Mouse (Mus musculus) thymus, postnatal 36 days (tissue): ENCODE measurements around the gene Col4a3.

ENCODE experiments used
- DNase-seq, 2 experiments: peaks; one replicate each; pipeline ENCODE4 v3.0.0; 2022; ENCODE audit warnings: mixed read lengths in 2 of 2

The Col4a3 gene

DNA sequence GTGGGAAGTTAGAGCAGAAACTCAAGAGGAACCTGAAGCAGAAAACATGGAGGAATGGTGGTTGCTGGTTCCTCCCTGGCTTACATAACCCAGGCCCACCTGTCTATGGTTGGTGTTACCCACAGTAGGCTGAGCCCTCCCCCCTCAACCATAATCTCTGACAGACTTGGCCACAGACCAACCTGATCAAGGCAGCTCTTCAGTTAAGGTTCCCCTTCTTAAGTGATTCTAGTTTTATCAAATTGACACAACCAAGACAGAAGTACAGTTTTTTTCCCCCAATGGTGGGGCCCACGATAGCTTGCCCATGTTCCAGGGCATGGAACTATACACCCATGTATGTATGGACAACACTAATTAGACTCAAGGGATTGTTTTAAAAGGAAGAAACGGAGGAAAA is 100.1 kb downstream of the Col4a3 start:
- no peak for DNase-seq

DNA sequence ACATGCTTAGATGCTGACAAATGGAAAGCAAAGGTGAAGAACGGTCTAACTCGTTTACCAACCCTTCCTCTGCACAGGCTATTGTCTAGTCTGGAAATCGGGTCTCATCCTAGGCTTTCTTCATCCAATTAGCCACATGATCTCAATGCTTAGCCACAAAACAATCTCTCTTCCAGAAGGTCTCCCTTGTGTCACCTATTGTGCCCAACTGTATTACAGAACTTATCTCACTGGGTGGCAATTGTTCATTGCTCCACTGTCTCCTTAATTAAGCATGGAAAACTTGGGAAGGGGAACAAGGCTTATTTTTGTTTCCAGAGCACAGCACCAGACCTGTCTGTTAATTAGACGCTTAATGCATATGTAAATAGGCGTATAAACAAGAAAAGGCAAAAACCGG is 101.2 kb downstream of the Col4a3 start:
- no peak for DNase-seq

DNA sequence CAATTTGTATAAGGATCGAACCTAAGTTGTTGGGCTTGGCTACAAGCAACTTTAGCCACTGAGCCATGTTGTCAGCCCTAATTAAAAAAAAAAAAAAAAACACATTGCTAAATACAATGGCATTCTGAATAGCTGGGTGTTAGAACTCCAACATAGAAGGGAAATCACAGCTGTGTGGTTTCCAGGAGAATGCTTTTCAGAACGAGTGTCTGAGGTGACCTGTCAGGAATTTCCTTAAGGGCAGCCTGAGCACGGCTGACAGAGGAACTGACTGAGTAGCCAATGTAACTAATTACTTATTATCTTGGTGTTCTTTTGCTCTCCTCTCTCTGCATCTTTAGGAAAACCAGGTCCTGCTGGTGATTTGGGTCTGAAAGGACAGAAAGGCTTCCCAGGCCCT is 109.2 kb downstream of the Col4a3 start:
- DNase-seq: no peak

DNA sequence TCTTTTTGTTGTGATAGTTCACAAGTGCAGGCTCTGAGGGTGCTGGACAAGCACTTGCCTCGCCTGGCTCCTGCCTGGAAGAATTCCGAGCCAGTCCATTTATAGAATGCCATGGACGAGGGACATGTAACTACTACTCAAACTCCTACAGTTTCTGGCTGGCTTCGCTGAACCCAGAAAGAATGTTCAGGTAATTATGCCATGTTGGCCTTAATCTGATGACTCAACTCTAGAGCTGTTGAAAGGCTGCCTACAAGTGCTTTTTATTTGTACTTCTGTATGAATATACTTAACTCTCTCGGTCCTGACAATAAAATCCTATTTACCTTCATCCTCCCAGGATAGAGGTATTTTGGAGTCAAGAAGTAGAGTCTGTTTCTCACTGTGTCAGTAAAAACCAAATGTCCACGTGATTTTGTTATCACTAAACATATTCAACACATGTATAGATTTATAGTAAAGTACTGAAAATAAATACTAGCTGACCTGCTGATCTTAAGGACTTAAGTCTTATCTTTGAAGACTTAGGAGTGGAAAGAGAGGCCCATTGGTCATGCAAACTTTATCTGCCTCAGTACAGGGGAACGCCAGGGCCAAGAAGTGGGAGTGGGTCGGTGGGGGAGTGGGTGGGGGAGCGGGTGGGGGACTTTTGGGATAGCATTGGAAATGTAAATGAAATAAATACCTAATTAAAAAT is 131.2 kb downstream of the Col4a3 start:
- DNase-seq: no peak

DNA sequence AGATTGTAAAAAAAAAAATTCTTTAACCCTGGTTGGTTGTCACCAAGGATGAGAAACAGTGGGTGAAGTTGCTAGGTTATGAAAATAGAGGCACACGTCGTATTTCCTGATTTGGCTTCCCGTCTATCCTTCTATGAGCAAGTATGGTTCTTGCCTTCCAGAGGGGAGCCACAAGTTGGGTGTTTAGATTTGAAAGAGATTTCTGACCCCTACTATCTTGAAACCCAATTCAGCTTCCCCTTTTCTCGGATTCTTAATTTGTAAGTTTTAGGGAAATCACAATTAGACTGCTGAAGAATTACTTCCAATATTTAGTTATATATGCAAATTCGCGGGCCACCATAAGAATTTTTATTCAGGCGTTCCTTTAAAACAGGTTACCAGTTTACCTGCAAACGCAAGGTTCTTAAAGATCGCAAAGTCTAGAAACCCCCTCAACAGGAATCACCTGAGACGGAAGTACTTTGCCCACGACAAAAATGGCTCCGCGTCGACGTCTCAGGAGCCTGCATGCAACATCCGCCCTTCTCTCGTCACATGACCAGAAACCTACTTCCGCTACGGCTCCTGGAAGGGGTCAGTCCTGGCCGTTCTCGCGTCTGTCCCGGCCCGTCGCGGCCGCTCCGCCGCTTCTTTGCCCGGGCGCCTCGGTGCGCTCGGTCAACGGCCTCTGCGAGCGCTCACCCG is 137.8 kb downstream of the Col4a3 start, which contains the start of gene Mff:
Gene Mff (plus strand): TSS at position 552 of the 687 bp plus-strand sequence.
- peak; percentile 91 for DNase-seq

DNA sequence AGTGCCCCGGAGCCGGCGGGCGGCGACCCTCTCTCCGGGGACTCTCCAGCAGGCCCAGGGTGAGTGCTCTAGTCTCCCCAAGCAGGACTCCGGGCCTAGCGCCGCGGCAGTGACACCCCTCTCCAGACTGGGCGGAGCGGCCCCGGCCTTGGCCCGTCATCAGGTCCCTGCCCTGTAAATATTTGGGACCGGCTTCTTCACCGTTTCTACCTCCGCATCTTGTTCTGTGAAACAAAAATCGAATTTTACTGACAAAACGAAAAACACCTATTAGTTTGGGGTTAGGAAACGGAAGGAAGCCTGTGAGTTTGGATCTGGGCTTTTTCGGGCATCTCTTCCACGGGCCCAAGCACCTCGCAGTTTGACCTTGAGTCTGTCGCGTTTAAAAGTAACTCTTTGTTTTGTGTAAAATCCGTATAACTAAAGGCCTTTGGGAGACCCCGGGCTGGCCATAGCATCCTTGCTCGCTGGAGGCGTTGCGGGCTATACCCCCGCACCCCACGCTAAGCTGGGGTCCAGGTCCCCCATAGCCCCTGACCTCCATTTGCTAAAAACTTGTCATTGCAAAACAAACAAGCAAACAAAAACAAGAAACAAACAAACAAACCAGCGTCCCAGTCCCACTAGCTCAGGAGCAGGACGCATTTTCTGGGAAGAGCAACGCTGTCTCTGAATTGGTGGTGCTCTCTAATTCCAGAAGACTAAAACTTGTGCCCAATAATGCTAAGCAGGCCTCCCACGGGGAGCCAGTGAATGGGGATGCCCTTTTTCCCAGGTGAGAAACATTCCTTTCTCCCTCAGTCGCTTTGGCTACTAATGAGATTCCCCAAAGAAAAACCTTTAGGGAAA is 138.5 kb downstream of the Col4a3 start:
- DNase-seq: no peak

GRCm38 (mm10) chr1:82725875-82726185 is 139.1 kb downstream of the Col4a3 start:
- DNase-seq: no peak

DNA sequence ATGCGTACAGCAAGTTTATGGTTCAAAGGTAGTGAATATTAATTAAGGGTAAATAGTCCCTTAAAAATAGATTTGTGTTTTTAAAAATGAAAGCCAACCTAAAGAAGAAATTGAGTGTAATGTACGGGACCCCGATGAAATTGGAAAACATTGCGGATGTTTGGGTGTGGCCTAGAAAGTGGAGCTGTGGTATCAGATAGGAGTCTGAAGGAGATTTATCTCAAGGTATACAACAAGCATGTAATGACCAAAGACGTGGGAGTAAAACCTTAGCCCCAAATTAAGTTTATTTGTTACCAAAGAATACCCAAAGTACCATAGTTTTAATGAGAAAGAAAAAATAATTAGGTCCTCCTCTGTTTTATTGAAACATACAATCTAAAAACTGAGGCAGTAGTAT is 139.8 kb downstream of the Col4a3 start:
- no peak for DNase-seq

- DNase-seq: no peak
Observed at GRCm38 (mm10) chr1:82733357-82733756, 146.6 kb downstream of the Col4a3 start.

DNA sequence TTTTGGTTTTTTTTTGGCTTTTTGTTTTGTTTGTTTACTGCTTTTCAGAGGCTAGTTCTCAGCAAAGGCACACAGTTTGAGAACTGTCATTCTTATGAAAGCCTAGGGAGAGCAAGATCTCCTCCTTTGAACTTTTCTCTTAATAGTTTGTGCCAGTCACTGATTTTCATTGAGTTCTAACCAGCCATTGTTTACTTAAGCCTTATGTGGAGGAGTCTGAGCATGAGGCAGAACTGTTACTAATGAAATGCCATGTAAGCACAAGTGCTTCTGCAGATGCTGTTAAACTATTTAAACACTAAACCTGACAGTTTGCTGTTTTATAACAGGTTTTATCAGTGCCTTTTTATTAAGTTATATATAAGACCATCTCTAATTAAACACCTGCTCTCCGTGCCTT is 151.3 kb downstream of the Col4a3 start:
- DNase-seq: no peak

GRCm38 (mm10) chr1:82741539-82741938 is 154.8 kb downstream of the Col4a3 start:
- DNase-seq: no peak

GRCm38 (mm10) chr1:82743962-82744361 is 157.2 kb downstream of the Col4a3 start:
- DNase-seq: no peak

- DNase-seq: no peak
Observed at GRCm38 (mm10) chr1:82746408-82746807, 159.7 kb downstream of the Col4a3 start.

GRCm38 (mm10) chr1:82747714-82748452 is 161.2 kb downstream of the Col4a3 start:
- no peak for DNase-seq

DNA sequence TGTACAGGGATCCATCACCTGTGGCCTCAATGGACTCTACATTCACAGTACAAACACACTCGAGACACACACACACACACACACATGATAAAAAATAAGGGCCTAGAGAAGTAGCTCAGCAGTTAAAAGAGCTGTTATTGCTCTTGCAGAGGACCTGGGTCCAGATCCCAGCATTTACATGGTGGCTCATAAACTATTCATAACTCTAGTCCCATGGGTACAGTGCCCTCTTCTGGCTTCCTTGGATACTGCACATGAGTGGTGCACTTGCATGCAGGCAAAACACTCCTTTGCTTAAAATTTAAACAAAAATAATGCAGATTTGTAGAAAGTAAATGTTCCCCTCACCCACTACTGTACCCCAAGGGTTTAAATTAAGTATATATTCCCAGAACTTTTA is 172.8 kb downstream of the Col4a3 start:
- no peak for DNase-seq

DNA sequence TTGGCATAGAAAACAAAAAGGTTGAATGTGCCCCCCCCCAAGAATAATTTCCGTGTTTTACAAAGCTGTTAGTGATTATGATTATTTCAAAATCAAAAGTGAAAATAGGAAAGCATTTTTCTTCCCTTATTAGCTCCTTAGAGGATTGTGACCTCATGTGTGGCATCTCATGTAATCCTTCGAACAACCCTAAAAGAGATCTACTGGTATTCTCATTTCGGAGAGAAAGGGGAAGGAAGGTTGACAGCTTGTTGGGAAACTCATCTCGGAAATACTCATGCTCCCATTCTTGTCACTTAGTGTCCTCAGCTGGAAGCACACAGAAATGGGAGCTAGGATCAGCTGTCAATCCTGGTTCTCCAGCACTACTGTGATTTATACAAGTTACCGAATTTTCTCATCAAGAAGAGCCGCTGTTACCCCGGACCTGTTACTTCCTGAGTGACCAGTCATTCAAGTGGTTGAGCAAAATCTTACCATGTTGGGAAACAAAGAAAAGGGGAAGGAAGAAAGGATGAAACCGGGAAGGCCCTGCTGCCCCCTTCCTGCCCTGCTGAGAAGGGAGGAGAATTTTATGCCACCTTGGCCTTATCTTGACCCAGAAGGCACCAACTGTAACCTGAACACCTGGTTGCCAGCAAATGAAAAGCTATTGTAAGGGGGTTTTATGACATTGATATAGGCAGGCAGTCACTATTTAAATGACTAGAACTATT is 174.9 kb downstream of the Col4a3 start:
- no peak for DNase-seq

- DNase-seq: no peak
Observed at GRCm38 (mm10) chr1:82762274-82762673, 175.6 kb downstream of the Col4a3 start.

GRCm38 (mm10) chr1:82766227-82766626 is 179.5 kb downstream of the Col4a3 start:
- DNase-seq: no peak

GRCm38 (mm10) chr1:82766641-82767040 is 179.9 kb downstream of the Col4a3 start:
- DNase-seq: no peak

DNA sequence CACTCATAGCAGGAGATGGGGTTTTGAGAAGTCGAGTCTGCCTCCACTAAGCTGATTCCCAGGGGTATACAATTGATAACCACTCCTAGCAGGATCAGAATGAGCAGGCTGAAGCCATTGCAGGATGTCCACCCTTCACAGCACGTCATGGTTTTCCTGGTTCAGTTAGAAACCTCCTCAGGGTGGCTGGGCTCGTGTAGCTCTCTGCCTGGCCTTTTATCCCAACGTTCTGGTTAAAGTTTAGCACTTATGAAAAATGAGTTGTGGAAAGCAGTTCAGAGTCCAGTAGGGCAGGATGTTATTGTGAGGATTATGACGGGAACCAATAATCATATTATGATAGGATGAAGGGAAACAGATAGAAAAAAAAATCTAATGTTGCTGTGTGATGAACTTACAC is 181.5 kb downstream of the Col4a3 start, which contains the start of gene Tm4sf20:
Gene Tm4sf20 (minus strand): TSS at position 193 of the 400 bp plus-strand sequence.
- no peak for DNase-seq

DNA sequence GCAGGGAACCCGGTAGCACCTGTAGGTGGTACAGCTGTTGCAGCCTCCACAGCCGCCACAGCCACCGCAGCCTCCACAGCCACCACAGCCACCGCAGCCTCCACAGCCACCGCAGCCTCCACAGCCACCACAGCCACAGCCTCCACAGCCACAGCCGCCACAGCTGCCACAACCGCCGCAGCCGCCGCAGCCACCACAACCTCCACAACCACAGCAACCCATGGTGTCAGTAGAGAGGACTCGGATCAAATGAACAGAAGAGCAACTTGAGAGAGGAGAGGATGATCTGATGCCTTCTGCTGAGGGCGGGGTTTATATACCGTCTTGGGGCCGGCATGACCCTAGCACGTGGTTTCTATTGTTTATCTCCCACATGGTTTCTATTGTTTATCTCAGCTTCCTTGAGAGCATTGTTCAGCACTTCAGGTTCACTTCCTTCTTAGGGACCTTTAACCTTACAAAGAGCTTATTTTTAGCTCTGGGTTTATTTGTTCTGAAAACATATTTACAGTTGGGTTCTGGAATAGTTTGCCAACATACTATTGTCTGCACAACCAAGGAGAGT is 184.4 kb downstream of the Col4a3 start, which contains the start of gene Gm47791:
Gene Gm47791 (minus strand): TSS at position 222 of the 565 bp plus-strand sequence.
- no peak for DNase-seq
